Mouse (Mus musculus) limb, embryonic 14.5 days (tissue): ENCODE results near the gene Ciz1. TPM values are rescaled to one million over a fixed set of nuclear protein-coding genes. Genes with fewer than 3 reads are reported as not detected.

Experiments used
- ATAC-seq: fragments of 200-750 bp; cut with Nextera tagmentation; 2 replicates; pipeline ENCODE4 v1.8.0; 2017; ENCODE audit warnings: low read depth, moderate number of reproducible peaks, moderate TSS enrichment; ENCODE audit not compliant: low FRiP score
- DNase-seq: peaks from one replicate; pipeline ENCODE4 v3.0.0-alpha.2; 2015; ENCODE audit warnings: low spot score
- H3K27ac ChIP-seq: fragments of 300-500 bp; sonication (generic); replicated peaks from 2 replicates; pipeline ENCODE4 v1.5.1; 2014; ENCODE audit warnings: low read depth, mild to moderate bottlenecking, low read length, moderate library complexity, mixed read lengths
- H3K27me3 ChIP-seq: fragments of 300-500 bp; sonication (generic); 2 replicates; pipeline ENCODE4 v1.6.1; 2014; ENCODE audit warnings: low read length, mixed read lengths; ENCODE audit not compliant: control insufficient read depth, insufficient read depth
- H3K36me3 ChIP-seq: fragments of 300-500 bp; sonication (generic); 2 replicates; pipeline ENCODE4 v1.6.1; 2014; ENCODE audit warnings: mild to moderate bottlenecking, low read length, moderate library complexity, mixed read lengths; ENCODE audit not compliant: control insufficient read depth, insufficient read depth
- H3K4me1 ChIP-seq: fragments of 300-500 bp; sonication (generic); 2 replicates; pipeline ENCODE4 v1.6.1; 2014; ENCODE audit warnings: antibody characterized with exemption, low read length, mixed read lengths; ENCODE audit not compliant: control insufficient read depth, insufficient read depth
- H3K4me2 ChIP-seq: fragments of 300-500 bp; sonication (generic); replicated peaks from 2 replicates; pipeline ENCODE4 v1.6.1; 2014; ENCODE audit warnings: low read depth, mild to moderate bottlenecking, low read length, moderate library complexity; ENCODE audit not compliant: severe bottlenecking
- H3K4me3 ChIP-seq: fragments of 300-500 bp; sonication (generic); replicated peaks from 2 replicates; pipeline ENCODE4 v1.5.1; 2014; ENCODE audit warnings: low read length
- H3K9ac ChIP-seq: fragments of 300-500 bp; sonication (generic); 2 replicates; pipeline ENCODE4 v1.6.1; 2014; ENCODE audit warnings: mild to moderate bottlenecking, low read depth, low read length, moderate library complexity; ENCODE audit not compliant: severe bottlenecking
- H3K9me3 ChIP-seq: fragments of 300-500 bp; sonication (generic); 2 replicates; pipeline ENCODE4 v1.6.1; 2016; ENCODE audit warnings: low read length; ENCODE audit not compliant: control insufficient read depth
- POLR2A ChIP-seq: fragments of 200-500 bp; IDR thresholded peaks from 2 replicates; pipeline ENCODE4 v1.8.0; 2012; ENCODE audit warnings: inconsistent platforms, mild to moderate bottlenecking, moderate library complexity, borderline replicate concordance; ENCODE audit not compliant: insufficient read depth, insufficient read length; ENCODE audit errors: extremely low read depth
- WGBS: fragments of 180-500 bp; shearing (Covaris S2); extraction: QIAGEN DNeasy Blood & Tissue Kit; methylation state at CpG from one replicate; pipeline ENCODE4 v1.1.7; 2014; 5-methylcytosine and 5-hydroxymethylcytosine counted together
- polyA plus RNA-seq, 2 experiments: library from polyadenylated mRNA; depleted of rRNA in 1 of 2; stranded (reverse) in 1 of 2; unstranded in 1 of 2; fragments of >200 nt; fragmentation: Nextera tagmentation in 1 of 2; extraction: Ambion mirVana in 1 of 2; gene quantifications; 2 replicates each; pipeline versions ENCODE4 v1.2.1 to v1.2.3; 2012 to 2014

Ciz1 gene
- polyA plus RNA-seq, 2 experiments: 46.5 to 196 TPM

DNA sequence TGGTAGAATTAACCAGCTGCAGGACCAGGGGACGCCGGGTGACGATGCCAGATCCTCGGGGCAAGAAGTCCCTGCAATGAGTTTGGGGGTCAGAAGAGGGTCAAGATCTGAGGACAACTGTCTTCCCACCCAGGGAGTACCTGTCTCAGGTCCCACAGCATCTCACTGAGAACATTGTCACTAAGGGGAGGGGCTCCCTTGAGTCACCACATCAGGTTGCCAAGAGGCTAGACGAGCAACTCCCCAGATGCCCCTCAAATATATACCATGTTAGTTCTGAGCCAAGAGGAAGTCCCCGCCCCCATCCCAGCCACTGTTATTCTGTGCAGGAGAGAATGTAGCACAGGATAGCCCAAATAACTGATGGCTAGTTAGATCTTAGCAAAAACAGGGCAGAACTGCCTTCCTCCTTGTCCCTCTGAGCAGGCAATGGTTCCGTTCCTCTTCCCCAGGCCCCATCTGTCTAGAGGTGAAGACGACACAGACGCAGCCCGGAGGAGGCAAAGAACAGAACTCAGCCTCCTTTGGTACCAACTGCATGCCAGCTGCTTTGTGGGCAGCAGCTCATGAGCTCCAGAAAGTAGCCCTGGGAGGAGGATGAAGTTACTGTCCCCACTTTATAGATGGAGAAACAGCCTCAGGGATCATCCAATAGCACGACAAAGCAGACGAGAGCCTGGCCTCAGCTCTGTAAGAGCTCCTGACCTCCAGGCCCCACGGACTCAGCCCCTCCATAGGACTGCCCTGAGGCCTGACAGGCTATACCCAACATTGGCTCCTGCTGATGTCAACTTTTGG is 11.1 kb upstream of the Ciz1 start:
- Histone ChIP-seq H3K36me3 (peaks cover 51% of the 10 kb centered on the region), H3K9me3 (no peaks in the 10 kb centered on the region), H3K27me3 (no peaks in the 10 kb centered on the region), H3K9ac (no peak overlapping the region), H3K4me1 (0 out of 2 replicates have a peak, but pooled peaks cover 2% of the 10 kb centered on the region), H3K4me3 (no peak overlapping the region), H3K4me2 (no peak overlapping the region), H3K27ac (no peak overlapping the region)
- 76% methylated on average over 13 of the region's 13 CpGs for WGBS
- no peak for ATAC-seq
- DNase-seq: no peak
- TF ChIP-seq POLR2A: no peak

DNA sequence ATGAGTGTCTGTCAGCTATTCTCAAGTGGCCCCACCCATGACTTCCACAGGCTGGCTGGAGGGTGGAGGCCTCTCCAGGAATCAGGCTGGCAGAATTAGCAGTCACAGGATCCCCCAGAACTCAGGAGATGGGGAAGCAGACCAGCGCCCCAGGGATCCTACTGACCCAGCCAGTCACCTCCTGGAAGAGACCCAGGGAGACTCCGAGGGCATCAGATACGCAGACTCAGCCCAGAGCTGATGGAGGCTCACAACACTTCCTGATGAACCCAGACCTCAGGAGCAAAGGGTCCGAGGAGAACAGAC is 10.5 kb upstream of the Ciz1 start:
- H3K4me3 ChIP-seq: no peak overlapping the region
- no peak for TF ChIP-seq POLR2A
- H3K9me3 ChIP-seq: no peaks in the 10 kb centered on the region
- no peak overlapping the region for H3K27ac ChIP-seq
- ATAC-seq (no peak), DNase-seq (no peak)
- 82% methylated on average over 4 of the region's 4 CpGs for WGBS
- H3K36me3 ChIP-seq: peaks cover 47% of the 10 kb centered on the region
- no peak overlapping the region for H3K4me2 ChIP-seq
- 0 out of 2 replicates have a peak, but pooled peaks cover 2% of the 10 kb centered on the region for H3K4me1 ChIP-seq
- H3K9ac ChIP-seq: no peak overlapping the region
- H3K27me3 ChIP-seq: no peaks in the 10 kb centered on the region

DNA sequence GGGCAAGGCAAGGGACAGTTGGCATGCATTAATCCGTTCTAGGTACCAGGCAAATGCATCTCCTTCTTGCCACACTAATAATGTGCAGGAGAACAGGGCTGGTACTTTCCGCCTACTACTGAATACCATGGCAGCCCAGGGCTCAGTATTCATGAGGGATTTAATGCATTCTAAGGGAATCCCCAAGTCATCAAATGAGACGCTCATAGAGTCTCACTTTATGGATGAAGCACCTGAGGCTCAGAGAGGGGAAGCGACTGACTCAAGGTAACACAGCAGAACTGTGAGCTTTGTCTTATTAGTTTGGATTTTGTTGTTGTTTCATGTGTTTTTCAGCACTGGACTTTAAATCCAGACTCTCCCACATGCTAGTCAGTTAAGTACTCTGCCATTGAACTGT is 10.1 kb upstream of the Ciz1 start:
- Histone ChIP-seq H3K36me3 (peaks cover 47% of the 10 kb centered on the region), H3K27me3 (no peaks in the 10 kb centered on the region)
- 88% methylated on average over 4 of the region's 4 CpGs for WGBS

DNA sequence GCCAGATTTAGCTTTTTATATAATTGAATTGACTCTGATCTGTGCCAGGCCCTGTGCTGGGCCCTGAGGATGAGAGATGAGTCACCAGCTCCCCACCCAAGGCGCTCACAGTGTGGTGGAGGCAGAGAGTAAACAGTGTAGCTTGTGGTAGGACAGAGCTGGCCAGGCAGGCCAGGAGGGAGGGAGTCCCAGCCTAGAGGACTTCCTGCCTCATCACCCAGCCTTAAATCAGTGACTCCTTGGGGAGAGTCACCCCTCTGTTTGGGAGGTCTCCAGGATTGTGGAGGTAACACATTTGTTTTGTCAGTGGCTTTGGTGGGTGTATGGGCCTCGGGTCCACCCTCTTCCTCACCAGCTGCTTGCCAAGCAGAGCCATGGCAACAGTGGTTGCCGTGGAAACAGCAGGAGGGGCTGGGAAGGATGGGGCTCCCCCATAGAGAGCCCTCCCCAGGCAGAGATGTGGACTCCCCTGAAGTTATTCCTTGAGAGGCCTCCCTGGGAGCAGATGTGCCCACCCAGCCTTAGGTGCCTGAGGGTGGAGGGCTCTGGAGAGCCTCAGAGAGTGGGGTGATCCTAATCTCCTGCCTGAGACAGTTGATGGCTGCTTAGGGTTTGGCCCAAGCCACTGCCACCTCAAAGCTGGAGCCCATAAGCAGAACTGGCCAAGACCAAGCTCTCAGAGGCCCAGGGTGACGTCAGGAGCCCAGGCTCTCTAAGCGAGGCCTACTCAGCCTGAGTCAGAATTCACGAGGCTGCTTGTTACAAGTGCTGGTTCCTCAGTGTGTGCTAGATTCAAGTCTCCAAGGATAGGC is 9.4 kb upstream of the Ciz1 start:
- H3K27me3 ChIP-seq: no peaks in the 10 kb centered on the region
- ATAC-seq (no peak), DNase-seq (no peak)
- no peak overlapping the region for H3K4me3 ChIP-seq
- 0 out of 2 replicates have a peak, but pooled peaks cover 2% of the 10 kb centered on the region for H3K4me1 ChIP-seq
- H3K36me3 ChIP-seq: peaks cover 40% of the 10 kb centered on the region
- H3K9ac ChIP-seq: no peak overlapping the region
- no peak for TF ChIP-seq POLR2A
- 75% methylated on average over 6 of the region's 6 CpGs for WGBS
- H3K4me2 ChIP-seq: no peak overlapping the region
- H3K27ac ChIP-seq: no peak overlapping the region
- no peaks in the 10 kb centered on the region for H3K9me3 ChIP-seq

More for the DNA sequence above, 10.1 kb upstream of the Ciz1 start:
- no peak overlapping the region for H3K4me2 ChIP-seq
- H3K27ac ChIP-seq: no peak overlapping the region
- TF ChIP-seq POLR2A: no peak
- no peak overlapping the region for H3K4me3 ChIP-seq
- H3K4me1 ChIP-seq: 0 out of 2 replicates have a peak, but pooled peaks cover 2% of the 10 kb centered on the region
- DNase-seq: no peak
- H3K9me3 ChIP-seq: no peaks in the 10 kb centered on the region
- no peak overlapping the region for H3K9ac ChIP-seq
- ATAC-seq: no peak

DNA sequence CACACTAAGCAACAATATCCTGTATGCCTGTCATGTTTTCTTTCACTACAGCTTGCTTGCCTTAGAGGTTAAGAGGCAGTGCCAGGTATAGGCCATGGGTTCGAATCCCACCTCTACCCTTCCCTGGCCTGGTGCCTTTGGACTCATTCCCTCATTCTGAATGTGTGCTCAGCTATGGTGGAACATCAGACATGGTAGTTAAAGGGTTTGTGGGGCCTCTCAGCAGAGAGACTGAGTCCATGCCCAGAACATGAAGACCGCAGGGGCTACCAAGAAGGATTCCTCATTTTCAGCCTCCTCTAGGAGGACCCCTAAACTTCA is 8.8 kb upstream of the Ciz1 start:
- DNase-seq: no peak
- no peak overlapping the region for H3K27ac ChIP-seq
- 89% methylated on average over 2 of the region's 2 CpGs for WGBS
- no peak overlapping the region for H3K9ac ChIP-seq
- H3K27me3 ChIP-seq: no peaks in the 10 kb centered on the region
- TF ChIP-seq POLR2A: no peak
- ATAC-seq: no peak
- H3K4me1 ChIP-seq: 0 out of 2 replicates have a peak, but pooled peaks cover 2% of the 10 kb centered on the region
- H3K4me2 ChIP-seq: no peak overlapping the region
- H3K4me3 ChIP-seq: no peak overlapping the region
- H3K36me3 ChIP-seq: peaks cover 39% of the 10 kb centered on the region
- H3K9me3 ChIP-seq: no peaks in the 10 kb centered on the region
